Mouse (Mus musculus) megakaryocyte progenitor cell, adult 5-6 weeks (primary cell): ENCODE results near the gene Phldb1. TPM values are rescaled to one million over a fixed set of nuclear protein-coding genes. Genes with fewer than 3 reads are reported as not detected.
A peak's percentile ranks its signal among the peaks of the same experiment; 100 is the strongest.
"Not testable (repeated sequence)": the region's sequence is repeated elsewhere in the genome, so short reads cannot be mapped to it uniquely, and the experiment has no call there.

Experiments used
- ATAC-seq: replicated peaks from 2 replicates; pipeline ENCODE4 v1.8.0; 2016; ENCODE audit warnings: mild to moderate bottlenecking, moderate TSS enrichment, inconsistent platforms; ENCODE audit not compliant: poor library complexity
- total RNA-seq, 2 experiments: library from RNA; stranded (forward) in 1 of 2; stranded (reverse) in 1 of 2; fragments of 157-497, 149-512 nt in 1 of 2; fragments of 200-1000 nt in 1 of 2; gene quantifications; 2 replicates each; pipeline versions ENCODE4 v1.2.3 to v1.2.4; 2015 to 2017

Phldb1 gene
- total RNA-seq, 2 experiments from 2014 or later: 0.64 to 2.7 TPM

GRCm38 (mm10) chr9:44663706-44664105, 71.3 kb downstream of the Phldb1 start:
- no peak for ATAC-seq

GRCm38 (mm10) chr9:44655098-44656066, 79.6 kb downstream of the Phldb1 start:
- peak; percentile 80 for ATAC-seq

- no peak for ATAC-seq
Measured at GRCm38 (mm10) chr9:44653896-44654295, 81.1 kb downstream of the Phldb1 start.

- ATAC-seq: peak; percentile 92
Measured at GRCm38 (mm10) chr9:44652027-44652426, 83.0 kb downstream of the Phldb1 start.

- no peak for ATAC-seq
Measured at GRCm38 (mm10) chr9:44648881-44649281, 86.1 kb downstream of the Phldb1 start.

GRCm38 (mm10) chr9:44647656-44648055, 87.3 kb downstream of the Phldb1 start:
- no peak for ATAC-seq

GRCm38 (mm10) chr9:44647026-44647425, 88.0 kb downstream of the Phldb1 start:
- no peak for ATAC-seq

GRCm38 (mm10) chr9:44646366-44646765, 88.6 kb downstream of the Phldb1 start:
- peak; percentile 17; the same call in 1 of the 2 replicates for ATAC-seq

GRCm38 (mm10) chr9:44645924-44646323, 89.1 kb downstream of the Phldb1 start:
- ATAC-seq: peak; percentile 92

GRCm38 (mm10) chr9:44645481-44645880, 89.5 kb downstream of the Phldb1 start:
- ATAC-seq: peak; percentile 40; the same call in 1 of the 2 replicates

- ATAC-seq: no peak
Measured at GRCm38 (mm10) chr9:44644186-44644585, 90.8 kb downstream of the Phldb1 start.

GRCm38 (mm10) chr9:44643103-44643502, 91.9 kb downstream of the Phldb1 start:
- no peak for ATAC-seq

GRCm38 (mm10) chr9:44641616-44642015, 93.4 kb downstream of the Phldb1 start:
- no peak for ATAC-seq

- no peak for ATAC-seq
Measured at GRCm38 (mm10) chr9:44640646-44641357, 94.2 kb downstream of the Phldb1 start.

- ATAC-seq: not testable (repeated sequence)
Measured at GRCm38 (mm10) chr9:44640028-44640427, 95.0 kb downstream of the Phldb1 start.

- ATAC-seq: peak; percentile 37
Measured at GRCm38 (mm10) chr9:44638726-44639125, 96.3 kb downstream of the Phldb1 start.

GRCm38 (mm10) chr9:44637551-44638169, 97.3 kb downstream of the Phldb1 start:
- ATAC-seq: peak; percentile 89
